Mouse (Mus musculus): ENCODE results near the gene Gse1.
A peak's percentile ranks its signal among the peaks of the same experiment; 100 is the strongest.
"Not testable (repeated sequence)": the region's sequence is repeated elsewhere in the genome, so short reads cannot be mapped to it uniquely, and the experiment has no call there.

Gene Gse1

DNA sequence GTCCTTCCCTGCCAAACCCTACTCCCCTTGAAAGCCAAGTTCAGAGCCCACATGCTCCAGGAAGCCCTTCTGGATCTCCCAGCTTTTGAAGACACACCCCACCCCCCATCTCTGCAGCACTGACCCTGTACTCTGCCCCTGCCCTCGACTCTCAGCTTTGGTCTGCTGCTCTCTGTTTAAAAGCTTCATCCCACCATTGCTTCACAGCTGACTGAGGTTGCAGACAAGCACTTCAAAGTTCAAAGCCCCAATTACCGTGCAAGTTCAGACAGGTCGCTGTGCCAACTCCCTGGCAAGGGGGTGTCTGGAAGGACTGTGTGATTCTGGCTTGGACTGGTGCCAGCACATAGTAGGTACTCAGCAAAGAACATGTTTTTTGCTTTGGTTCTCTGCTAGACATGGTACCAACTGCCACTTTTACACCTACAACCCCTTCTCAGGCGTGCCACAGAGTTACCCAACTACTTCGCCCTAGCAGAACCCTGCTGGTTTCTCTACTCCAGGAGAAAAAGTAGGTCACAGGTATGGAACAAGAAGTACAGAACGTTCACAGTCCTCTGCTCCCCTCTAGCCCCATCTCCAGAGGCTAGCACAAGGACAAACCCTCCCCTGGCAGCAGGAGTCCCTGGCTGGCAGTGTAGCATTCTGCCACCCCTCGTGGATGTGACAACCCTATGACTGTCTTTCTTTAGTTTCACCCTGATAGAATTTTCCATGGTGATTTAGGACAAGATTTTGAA is 123.2 kb downstream of the Gse1 start:
- peaks cover 54% of the 10 kb centered on the region for H3K27me3 ChIP-seq (ENCODE audit: insufficient read depth, low read length)
- peaks cover 78% of the 10 kb centered on the region for H3K4me1 ChIP-seq (replicated peaks; ENCODE audit: low read depth, low read length)
- H3K36me3 ChIP-seq (ENCODE audit: insufficient read depth, low read length), result no peaks in the 10 kb centered on the region
- H3K4me3 ChIP-seq (replicated peaks; ENCODE audit: low read length), result no peak overlapping the region
- no peaks in the 10 kb centered on the region for H3K9me3 ChIP-seq (ENCODE audit: low read length)
- TF ChIP-seq CTCF (conservative IDR thresholded peaks at IDR 0.05; ENCODE audit: low read length) (no peak), NANOG (IDR thresholded peaks at IDR 0.05; ENCODE audit: borderline replicate concordance, low read length) (no peak), POU5F1 (IDR thresholded peaks at IDR 0.05; ENCODE audit: borderline replicate concordance, low read length) (no peak)

DNA sequence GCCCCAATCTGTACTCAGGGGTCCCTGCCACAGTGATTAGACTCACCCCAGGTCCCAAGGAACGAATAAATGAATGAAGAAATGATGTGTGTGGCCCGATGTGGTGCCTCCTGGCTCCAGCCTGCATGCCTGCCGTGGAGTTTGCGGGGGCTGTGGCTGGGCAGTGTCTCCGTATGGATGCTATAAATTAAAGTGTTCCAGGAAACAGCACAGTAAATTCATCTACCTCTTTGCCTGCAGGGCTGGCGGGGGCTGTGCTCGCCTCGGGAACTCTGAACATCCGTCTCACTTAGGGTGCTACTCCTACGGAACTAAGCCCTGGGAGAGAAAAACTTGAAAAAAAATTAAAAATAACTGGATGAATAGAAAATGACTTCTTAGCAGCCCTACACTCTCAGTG is 123.8 kb downstream of the Gse1 start:
- H3K4me1 ChIP-seq (replicated peaks; ENCODE audit: low read depth, low read length), result peaks cover 83% of the 10 kb centered on the region
- H3K9me3 ChIP-seq (ENCODE audit: low read length), result no peaks in the 10 kb centered on the region

DNA sequence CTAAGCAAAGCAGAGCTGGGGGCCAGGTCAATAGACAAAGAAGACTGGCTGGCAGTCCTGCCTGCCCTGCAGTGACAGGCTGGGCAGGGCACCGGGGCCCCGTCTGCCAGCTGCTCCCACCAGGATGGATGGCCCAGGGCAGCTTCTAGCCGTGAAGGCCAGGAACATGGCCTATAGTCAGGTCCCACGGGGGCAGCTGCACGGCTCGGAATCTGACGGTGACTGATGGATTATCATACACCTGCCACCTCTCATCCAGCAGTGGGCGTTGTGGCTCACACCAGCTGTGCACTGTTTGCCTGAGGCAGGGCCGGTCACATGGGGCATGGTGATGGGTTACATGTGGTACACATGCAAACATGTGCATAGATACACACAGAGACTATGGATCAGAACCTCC is 127.8 kb downstream of the Gse1 start:
- Histone ChIP-seq H3K27me3 (ENCODE audit: insufficient read depth, low read length) (peaks cover 28% of the 10 kb centered on the region), H3K9me3 (ENCODE audit: low read length) (no peaks in the 10 kb centered on the region), H3K4me3 (replicated peaks; ENCODE audit: low read length) (no peak overlapping the region), H3K4me1 (replicated peaks; ENCODE audit: low read depth, low read length) (peaks cover 92% of the 10 kb centered on the region), H3K36me3 (ENCODE audit: insufficient read depth, low read length) (no peaks in the 10 kb centered on the region)
- TF ChIP-seq CTCF (conservative IDR thresholded peaks at IDR 0.05; ENCODE audit: low read length), result no peak
- TF ChIP-seq POU5F1 (IDR thresholded peaks at IDR 0.05; ENCODE audit: borderline replicate concordance, low read length), result no peak
- TF ChIP-seq NANOG (IDR thresholded peaks at IDR 0.05; ENCODE audit: borderline replicate concordance, low read length), result no peak

More for the DNA sequence above, 123.8 kb downstream of the Gse1 start:
- Histone ChIP-seq H3K27me3 (ENCODE audit: insufficient read depth, low read length) (peaks cover 50% of the 10 kb centered on the region), H3K36me3 (ENCODE audit: insufficient read depth, low read length) (no peaks in the 10 kb centered on the region), H3K4me3 (replicated peaks; ENCODE audit: low read length) (0 out of 2 replicates have a peak overlapping the region, but pooled peaks have one; percentile 7)
- TF ChIP-seq CTCF (conservative IDR thresholded peaks at IDR 0.05; ENCODE audit: low read length) (no peak), POU5F1 (IDR thresholded peaks at IDR 0.05; ENCODE audit: borderline replicate concordance, low read length) (no peak), NANOG (IDR thresholded peaks at IDR 0.05; ENCODE audit: borderline replicate concordance, low read length) (no peak)

DNA sequence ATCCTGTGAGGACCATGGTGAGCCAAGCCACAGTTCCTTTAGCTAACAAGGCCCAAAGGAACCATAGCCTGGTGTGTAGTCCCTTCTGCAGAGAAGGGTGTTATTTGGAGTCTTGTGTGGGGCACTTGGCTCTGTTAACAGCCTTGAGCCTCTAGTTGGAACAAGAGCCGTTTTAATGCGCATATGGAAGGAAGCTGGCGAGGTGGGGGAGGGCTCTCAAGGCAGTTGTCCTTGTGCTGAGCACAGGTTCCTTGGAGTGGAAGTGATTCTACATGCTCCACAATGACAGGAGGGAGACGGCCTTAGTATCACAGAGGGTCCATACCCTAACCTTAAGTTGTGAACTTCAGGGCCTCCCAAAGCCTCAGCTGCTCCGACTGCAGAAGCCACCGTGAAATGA is 129.2 kb downstream of the Gse1 start:
- peaks cover 17% of the 10 kb centered on the region for H3K27me3 ChIP-seq (ENCODE audit: insufficient read depth, low read length)
- no peaks in the 10 kb centered on the region for H3K36me3 ChIP-seq (ENCODE audit: insufficient read depth, low read length)
- H3K4me1 ChIP-seq (replicated peaks; ENCODE audit: low read depth, low read length), result peaks cover 94% of the 10 kb centered on the region
- no peaks in the 10 kb centered on the region for H3K9me3 ChIP-seq (ENCODE audit: low read length)
- TF ChIP-seq POU5F1 (IDR thresholded peaks at IDR 0.05; ENCODE audit: borderline replicate concordance, low read length), result peak; percentile 91
- TF ChIP-seq CTCF (conservative IDR thresholded peaks at IDR 0.05; ENCODE audit: low read length), result no peak
- TF ChIP-seq NANOG (IDR thresholded peaks at IDR 0.05; ENCODE audit: borderline replicate concordance, low read length), result no peak
- no peak overlapping the region for H3K4me3 ChIP-seq (replicated peaks; ENCODE audit: low read length)

DNA sequence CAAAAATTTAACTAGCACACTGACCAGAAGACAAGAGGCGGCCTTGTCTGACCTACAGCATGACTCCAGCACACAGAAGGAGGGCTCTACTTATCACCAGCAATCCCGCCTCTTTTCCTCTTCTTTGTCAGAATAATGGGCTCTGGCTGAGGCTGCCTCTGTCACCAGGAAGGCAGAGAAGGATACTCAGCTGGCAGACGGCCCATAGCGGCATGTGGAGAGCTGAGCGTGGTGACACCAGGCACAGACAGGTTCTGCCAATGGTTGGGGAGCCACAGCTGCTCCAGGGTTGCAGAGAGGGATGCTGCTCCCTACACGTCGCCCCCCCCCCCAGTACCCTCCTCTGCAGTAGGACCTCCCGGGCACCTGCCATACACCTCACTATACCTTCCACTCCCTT is 133.0 kb downstream of the Gse1 start:
- TF ChIP-seq NANOG (IDR thresholded peaks at IDR 0.05; ENCODE audit: borderline replicate concordance, low read length) (no peak), POU5F1 (IDR thresholded peaks at IDR 0.05; ENCODE audit: borderline replicate concordance, low read length) (no peak), CTCF (conservative IDR thresholded peaks at IDR 0.05; ENCODE audit: low read length) (no peak)
- no peak overlapping the region for H3K4me3 ChIP-seq (replicated peaks; ENCODE audit: low read length)
- no peaks in the 10 kb centered on the region; the same call in 1 of the 2 replicates for H3K27me3 ChIP-seq (ENCODE audit: insufficient read depth, low read length)

DNA sequence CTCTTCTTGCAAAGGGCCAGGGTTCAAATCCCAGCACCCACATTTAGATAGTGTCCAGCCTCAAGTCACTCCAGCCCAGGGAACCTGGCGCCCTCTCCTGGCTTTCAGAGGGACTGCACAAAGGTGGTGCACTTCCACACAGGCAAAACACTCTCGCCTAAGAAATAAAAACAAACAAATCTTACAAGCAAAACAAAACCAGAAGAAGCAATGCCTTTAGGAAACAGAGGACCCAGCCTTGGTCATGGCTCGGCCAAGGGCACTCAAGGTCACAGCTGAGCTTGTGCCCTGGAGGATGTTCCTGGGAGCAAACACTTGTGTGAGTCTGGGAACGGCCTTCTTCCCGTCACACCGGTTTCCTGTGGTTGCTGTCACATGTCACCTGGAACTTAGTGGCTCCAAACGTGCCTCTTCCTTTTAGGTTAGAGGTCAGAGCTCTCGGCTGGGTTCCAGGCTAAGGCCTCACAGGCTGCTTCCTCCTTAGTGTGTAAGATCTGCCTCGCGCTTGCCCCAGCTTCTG is 135.4 kb downstream of the Gse1 start:
- Histone ChIP-seq H3K36me3 (ENCODE audit: insufficient read depth, low read length) (no peaks in the 10 kb centered on the region), H3K27me3 (ENCODE audit: insufficient read depth, low read length) (no peaks in the 10 kb centered on the region; the same call in 1 of the 2 replicates), H3K4me3 (replicated peaks; ENCODE audit: low read length) (peak overlapping the region; percentile 39; the same call in 1 of the 2 replicates), H3K4me1 (replicated peaks; ENCODE audit: low read depth, low read length) (peaks cover 90% of the 10 kb centered on the region), H3K9me3 (ENCODE audit: low read length) (no peaks in the 10 kb centered on the region)
- TF ChIP-seq POU5F1 (IDR thresholded peaks at IDR 0.05; ENCODE audit: borderline replicate concordance, low read length) (no peak), NANOG (IDR thresholded peaks at IDR 0.05; ENCODE audit: borderline replicate concordance, low read length) (no peak), CTCF (conservative IDR thresholded peaks at IDR 0.05; ENCODE audit: low read length) (peak; percentile 89)

More for the DNA sequence above, 133.0 kb downstream of the Gse1 start:
- no peaks in the 10 kb centered on the region for H3K36me3 ChIP-seq (ENCODE audit: insufficient read depth, low read length)
- H3K9me3 ChIP-seq (ENCODE audit: low read length), result no peaks in the 10 kb centered on the region
- peaks cover 95% of the 10 kb centered on the region for H3K4me1 ChIP-seq (replicated peaks; ENCODE audit: low read depth, low read length)

DNA sequence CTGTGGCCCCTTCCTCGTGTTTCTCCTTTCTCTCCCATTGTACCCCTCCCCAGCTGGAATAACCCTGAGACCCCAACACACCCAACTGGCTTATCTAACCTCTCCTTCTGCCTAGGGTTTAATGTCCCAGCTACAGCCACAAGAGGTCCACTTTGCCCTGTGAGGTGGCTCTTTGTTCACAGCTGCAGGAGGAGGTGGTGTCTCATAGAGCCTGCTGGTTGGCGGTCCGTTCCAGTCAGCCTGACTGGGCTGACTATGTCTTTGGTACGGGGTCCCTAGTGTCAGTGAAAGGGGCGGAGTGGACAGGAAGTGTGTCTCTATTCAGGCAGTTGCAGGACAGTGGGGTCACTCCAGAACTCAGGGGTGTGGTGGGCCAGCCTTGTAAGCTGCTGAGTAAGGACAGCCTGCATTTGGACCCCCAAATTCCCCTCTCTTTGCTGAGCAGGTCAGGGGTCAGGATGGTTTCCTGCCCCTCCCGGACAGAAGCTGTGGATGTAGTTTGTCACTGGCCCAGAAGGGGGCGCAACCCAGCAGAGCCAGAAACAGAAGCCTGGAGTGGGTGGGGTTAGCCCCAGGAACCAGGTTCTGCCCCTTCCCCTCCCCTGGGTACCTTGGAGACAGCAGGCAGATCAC is 136.0 kb downstream of the Gse1 start:
- peak overlapping the region; percentile 39; the same call in 1 of the 2 replicates for H3K4me3 ChIP-seq (replicated peaks; ENCODE audit: low read length)
- no peaks in the 10 kb centered on the region for H3K36me3 ChIP-seq (ENCODE audit: insufficient read depth, low read length)
- no peaks in the 10 kb centered on the region; the same call in 1 of the 2 replicates for H3K27me3 ChIP-seq (ENCODE audit: insufficient read depth, low read length)
- peaks cover 93% of the 10 kb centered on the region for H3K4me1 ChIP-seq (replicated peaks; ENCODE audit: low read depth, low read length)
- H3K9me3 ChIP-seq (ENCODE audit: low read length), result no peaks in the 10 kb centered on the region
- TF ChIP-seq NANOG (IDR thresholded peaks at IDR 0.05; ENCODE audit: borderline replicate concordance, low read length) (no peak), POU5F1 (IDR thresholded peaks at IDR 0.05; ENCODE audit: borderline replicate concordance, low read length) (no peak), CTCF (conservative IDR thresholded peaks at IDR 0.05; ENCODE audit: low read length) (peak; percentile 86)

DNA sequence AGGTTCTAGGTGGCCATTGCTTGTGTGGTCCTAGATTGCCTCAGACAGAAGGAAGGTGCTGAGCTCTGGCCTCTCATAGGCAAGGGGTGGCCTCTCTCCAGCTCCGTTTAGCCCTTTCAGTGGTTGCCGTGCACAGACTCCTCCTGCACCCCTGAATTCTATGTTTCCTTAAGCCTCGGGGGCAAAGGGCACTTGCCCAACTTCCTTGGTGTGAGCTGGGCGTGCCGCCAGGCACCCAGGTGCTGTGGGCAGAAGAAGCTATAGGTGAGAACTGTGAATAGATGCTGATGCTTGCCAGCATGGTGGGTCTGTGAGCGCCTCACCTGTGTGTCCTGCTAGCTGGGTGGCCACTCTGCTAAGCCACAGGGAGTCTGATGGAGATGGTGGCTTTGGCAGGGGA is 138.6 kb downstream of the Gse1 start:
- H3K36me3 ChIP-seq (ENCODE audit: insufficient read depth, low read length), result no peaks in the 10 kb centered on the region
- H3K4me1 ChIP-seq (replicated peaks; ENCODE audit: low read depth, low read length), result peaks cover 84% of the 10 kb centered on the region
- no peak for TF ChIP-seq NANOG (IDR thresholded peaks at IDR 0.05; ENCODE audit: borderline replicate concordance, low read length)
- no peak for TF ChIP-seq POU5F1 (IDR thresholded peaks at IDR 0.05; ENCODE audit: borderline replicate concordance, low read length)
- no peak for TF ChIP-seq CTCF (conservative IDR thresholded peaks at IDR 0.05; ENCODE audit: low read length)
- H3K4me3 ChIP-seq (replicated peaks; ENCODE audit: low read length), result no peak overlapping the region
- no peaks in the 10 kb centered on the region for H3K27me3 ChIP-seq (ENCODE audit: insufficient read depth, low read length)
- no peaks in the 10 kb centered on the region for H3K9me3 ChIP-seq (ENCODE audit: low read length)

DNA sequence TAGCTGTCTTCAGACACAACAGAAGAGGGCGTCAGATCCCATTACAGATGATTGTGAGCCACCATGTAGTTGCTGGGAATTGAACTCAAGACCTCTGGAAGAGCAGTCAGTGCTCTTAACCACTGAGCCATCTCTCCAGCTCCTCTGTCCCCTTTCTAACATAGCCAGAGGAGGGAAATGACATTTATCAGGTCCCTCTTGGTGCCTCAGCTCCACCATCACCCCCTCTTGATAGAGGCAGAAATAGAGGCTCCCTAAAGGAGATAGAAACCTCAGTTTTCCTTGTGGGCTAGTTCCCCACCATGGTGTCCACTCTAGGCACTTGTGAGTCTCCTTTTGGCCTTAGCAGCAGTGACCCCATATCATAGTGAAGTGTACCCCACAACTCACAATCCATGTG is 139.9 kb downstream of the Gse1 start:
- not testable (repeated sequence) for H3K27me3 ChIP-seq (ENCODE audit: insufficient read depth, low read length); H3K36me3 ChIP-seq (ENCODE audit: insufficient read depth, low read length); H3K9me3 ChIP-seq (ENCODE audit: low read length); H3K4me3 ChIP-seq (replicated peaks; ENCODE audit: low read length)
- H3K4me1 ChIP-seq (replicated peaks; ENCODE audit: low read depth, low read length), result peaks cover 72% of the 10 kb centered on the region

Data from E14TG2a.4 (cell line).